Mouse (Mus musculus) lung, postnatal 0 days (tissue): ENCODE data around the gene Btk.

Experiments
- CTCF ChIP-seq: IDR thresholded peaks from 2 replicates; pipeline ENCODE4 v1.5.1; 2016; ENCODE audit warnings: antibody characterized with exemption, mild to moderate bottlenecking
- EP300 ChIP-seq: IDR thresholded peaks from 2 replicates; pipeline ENCODE4 v1.6.1; 2016; ENCODE audit warnings: antibody characterized with exemption, mild to moderate bottlenecking, control low read depth

DNA sequence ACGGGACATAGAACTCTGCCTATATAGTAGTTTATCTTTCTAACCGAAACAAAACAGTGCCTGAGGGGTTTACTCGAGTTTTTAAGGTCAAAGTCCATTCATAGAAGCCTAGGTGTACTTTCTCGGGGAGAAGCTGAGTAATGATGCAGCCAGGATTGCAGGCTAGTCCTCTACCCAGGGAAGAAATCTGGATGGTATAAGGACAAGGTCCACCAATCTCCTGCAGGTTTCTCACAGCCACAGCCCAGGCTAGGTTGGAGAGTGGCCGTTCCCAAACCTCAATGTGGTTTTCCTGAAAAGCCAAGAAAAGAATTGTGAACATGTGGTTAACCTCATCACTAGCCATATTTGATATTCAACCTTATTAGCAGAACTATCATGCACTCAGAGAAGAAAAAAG, 6.5 kb upstream of the Btk start:
- TF ChIP-seq CTCF = no peak
- TF ChIP-seq EP300 = no peak
